Mouse (Mus musculus): ENCODE results near the gene Map2.

The Map2 gene

DNA sequence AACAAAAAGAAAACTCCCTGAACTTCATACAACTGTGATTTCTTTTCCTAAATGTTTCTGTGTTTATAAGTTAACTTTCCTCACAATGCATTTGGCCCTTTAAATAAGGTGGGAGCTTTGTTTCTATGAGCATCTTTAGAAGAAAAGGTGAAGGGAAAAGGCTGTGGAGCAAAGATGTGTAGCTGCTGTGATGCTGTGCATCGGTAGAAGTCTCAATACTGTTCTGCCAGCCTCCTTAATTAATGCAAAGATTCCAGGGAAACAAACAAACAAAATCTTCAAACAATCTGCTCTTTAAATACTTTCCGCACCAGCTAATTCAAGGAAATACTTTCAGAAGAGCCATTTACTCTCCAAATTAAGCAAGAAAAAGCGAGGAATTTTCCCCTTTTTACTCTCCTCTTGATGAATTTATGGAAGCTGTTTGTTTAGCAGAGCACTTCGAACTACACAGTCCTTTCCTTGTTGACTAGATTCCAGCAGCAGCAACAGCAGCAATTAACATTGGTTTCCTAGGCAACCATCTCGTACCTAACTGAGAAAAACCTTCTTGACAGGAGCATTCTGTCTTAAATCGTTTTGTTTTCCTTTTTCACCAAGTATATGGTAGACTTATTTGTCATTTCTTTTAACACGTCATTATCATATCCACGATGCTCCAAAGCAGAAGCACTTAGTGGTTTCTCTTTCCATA, 220.0 kb downstream of the Map2 start:
- no peak for DNase-seq (ENCODE audit: low read depth, low spot score)

GRCm38 (mm10) chr1:66395826-66396225, 220.8 kb downstream of the Map2 start:
- DNase-seq (ENCODE audit: low read depth, low spot score) = no peak

- no peak for DNase-seq (ENCODE audit: low read depth, low spot score)
Observed at GRCm38 (mm10) chr1:66401902-66402301, 226.8 kb downstream of the Map2 start.

GRCm38 (mm10) chr1:66407270-66407967, 232.3 kb downstream of the Map2 start:
- DNase-seq (ENCODE audit: low read depth, low spot score) = no peak

DNA sequence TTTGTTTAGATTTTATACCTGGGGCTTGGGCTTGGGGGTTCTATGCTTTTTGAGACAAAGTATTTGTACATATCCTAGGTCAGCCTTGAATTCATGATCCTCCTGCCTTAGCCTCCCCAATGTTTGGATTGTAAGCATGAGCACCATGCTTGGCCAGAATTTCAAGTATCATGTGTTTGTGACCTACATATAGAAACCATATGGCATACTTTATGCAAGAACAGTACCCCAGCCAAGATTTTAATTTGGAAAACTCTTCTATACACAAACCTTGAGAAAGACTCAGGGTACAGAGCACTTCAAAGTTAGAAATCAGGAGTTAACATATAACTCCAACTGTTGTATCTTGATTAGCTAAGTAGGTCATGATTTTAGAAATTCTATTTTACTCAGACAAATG, 243.3 kb downstream of the Map2 start:
- no peak for DNase-seq (ENCODE audit: low read depth, low spot score)

DNA sequence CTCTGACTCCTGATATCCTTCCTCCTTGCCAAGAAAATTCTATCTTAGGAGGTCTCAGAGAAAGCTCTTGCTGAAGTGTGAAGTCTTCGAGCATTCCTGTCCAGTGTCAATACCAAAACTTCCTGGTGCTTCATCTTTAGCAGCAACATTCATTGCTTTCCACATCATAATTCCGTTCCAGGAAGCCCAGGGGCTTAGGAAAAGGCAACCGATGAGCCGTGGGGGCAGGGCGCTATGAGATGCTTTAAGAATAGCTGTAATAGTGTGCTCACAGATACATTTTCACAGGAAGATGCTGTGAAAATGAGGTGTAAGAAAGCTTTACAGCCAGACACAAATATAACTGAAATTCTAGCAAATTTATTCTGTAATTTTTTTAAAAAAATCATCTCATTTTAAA, 251.0 kb downstream of the Map2 start:
- no peak for DNase-seq (ENCODE audit: low read depth, low spot score)

- DNase-seq (ENCODE audit: low read depth, low spot score) = no peak
Observed at GRCm38 (mm10) chr1:66430962-66431361, 255.9 kb downstream of the Map2 start.

DNA sequence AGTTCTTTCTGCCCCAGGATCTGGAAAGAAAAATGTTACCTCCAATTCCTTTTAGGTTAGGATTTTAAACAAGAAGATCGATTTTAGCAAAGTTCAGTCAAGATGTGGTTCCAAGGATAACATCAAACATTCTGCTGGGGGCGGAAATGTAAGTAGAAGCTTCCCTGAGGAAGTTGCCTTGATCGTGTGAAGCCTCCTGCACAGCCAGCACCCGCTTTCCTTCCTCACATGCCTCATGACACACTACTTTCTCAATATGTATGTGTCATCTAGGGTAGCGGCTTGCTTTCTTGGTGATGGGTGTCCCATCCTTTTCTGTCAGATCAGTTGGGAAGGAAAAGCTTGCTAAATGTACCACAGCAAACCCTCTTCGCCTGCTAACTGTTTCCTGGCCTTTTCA, 256.4 kb downstream of the Map2 start:
- DNase-seq (ENCODE audit: low read depth, low spot score) = no peak

DNA sequence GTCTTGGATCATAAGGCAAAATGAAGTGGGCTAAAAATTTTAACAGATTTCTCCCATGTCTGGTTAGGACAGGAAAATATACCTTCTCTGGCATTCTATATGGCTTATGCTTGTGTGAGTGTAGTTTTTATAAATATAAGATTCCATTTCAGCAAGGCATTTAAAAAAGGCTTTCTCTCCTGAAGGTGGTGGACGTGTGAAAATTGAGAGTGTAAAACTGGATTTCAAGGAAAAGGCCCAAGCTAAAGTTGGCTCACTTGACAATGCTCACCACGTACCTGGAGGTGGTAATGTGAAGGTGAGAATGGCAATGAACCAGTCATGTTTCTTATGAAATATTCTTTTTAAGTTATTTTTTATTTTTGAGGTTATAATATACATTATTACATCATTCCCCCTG, 263.0 kb downstream of the Map2 start:
- no peak for DNase-seq (ENCODE audit: low read depth, low spot score)

GRCm38 (mm10) chr1:66442922-66443321, 267.8 kb downstream of the Map2 start:
- no peak for DNase-seq (ENCODE audit: low read depth, low spot score)

DNA sequence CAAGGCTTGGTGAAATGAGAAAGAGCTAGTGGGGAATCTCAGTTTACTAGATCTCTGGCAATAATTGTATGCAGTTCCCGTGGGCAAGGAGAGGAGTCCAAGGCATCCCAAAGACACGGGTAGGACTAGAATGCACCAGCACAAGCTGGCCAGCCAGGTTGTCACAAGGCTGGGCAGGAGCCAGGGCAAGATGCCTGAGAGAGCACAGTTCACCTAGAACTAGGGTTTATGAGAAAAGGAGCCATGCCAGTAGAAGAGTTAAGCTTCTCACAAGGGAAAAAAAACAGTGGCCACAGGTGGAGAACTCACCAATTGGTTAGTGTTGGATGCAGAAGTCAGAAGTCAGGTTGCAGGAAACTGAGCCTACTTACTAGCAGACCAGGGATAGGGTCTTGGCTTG, 274.4 kb downstream of the Map2 start:
- no peak for DNase-seq (ENCODE audit: low read depth, low spot score)

DNA sequence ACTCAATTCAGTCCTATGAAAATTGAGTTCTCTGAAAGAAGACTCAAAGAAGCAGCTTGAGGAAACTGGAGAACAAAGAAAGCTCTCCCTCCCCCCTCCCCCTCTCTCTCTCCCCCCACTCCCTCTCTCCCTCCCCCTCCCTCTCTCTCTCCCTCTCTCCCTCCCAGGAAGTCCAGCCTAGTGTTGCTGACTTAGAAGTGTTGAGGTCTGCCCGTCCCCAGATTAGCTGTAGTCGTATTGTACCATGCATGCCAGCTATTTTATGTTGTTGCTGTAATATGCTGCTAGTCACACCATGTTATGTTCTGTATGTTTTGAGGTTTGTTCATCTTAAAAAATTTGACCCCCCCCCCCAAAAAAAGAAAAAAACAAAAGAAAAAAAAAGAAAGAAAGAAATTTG, 281.5 kb downstream of the Map2 start:
- no peak for DNase-seq (ENCODE audit: low read depth, low spot score)

GRCm38 (mm10) chr1:66457747-66458146, 282.7 kb downstream of the Map2 start:
- no peak for DNase-seq (ENCODE audit: low read depth, low spot score)

DNA sequence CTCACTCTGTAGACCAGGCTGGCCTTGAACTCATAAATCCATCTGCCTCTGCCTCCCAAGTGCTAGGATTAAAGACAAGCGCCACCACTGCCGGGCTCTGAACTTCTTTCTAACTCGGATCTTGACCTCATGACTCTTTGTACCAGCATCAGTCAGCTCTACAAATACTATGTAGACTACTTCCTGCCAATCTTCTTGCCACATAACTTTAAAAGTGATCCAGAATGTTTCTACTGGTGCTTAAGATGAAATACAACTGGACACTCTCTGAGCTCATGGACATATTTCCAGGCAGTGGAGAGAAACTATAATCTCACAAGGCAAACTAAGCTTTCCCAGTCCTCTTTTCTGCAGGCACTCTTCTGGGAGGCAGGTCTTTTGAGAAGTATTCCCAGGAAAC, 284.3 kb downstream of the Map2 start:
- no peak for DNase-seq (ENCODE audit: low read depth, low spot score)

GRCm38 (mm10) chr1:66460850-66461249, 285.8 kb downstream of the Map2 start:
- no peak for DNase-seq (ENCODE audit: low read depth, low spot score)

DNA sequence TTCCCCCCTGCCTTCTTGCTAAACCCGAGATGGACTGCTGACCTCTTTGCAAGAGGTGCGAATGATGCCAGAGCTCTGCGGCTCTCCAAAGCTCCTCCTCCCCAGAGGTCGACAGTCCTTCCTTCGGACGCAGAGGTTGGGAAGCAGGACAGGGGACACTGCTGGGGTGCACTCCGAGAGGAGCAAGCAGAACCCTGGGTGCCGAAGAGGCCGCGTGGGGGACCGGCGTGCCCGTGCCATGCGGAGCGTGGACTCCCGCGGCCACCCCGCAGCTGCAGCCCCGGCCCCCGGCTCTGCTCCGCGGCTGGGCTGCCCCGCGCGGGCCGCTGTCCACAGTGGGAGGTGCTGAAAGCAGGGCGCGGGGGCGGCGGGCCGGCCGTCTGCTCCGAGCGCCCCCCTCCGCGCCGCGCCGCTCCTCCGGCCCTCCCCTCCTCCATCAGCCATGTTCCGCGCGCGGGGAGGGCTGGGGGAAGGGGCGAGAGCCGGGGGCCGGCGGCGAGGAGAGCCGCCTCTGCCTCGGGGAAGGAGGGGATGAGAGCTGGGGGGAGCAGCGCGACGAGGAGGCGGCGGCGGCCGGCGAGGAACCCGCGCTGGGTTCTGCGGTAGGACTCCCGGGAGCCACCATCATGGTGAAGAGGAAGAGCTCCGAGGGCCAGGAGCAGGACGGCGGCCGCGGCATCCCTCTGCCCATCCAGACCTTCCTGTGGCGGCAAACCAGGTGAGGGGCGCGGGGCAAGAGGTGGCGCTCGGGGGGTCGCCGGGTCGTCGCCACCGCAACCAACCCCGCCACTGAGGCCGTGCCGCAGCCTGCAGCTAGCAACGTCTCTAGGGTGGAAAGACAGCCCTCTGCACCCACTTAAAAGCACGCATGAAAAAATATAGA, 293.0 kb downstream of the Map2 start, which contains the start of gene Unc80:
Gene Unc80 (plus strand): TSS at position 547 of the 883 bp plus-strand sequence.
- DNase-seq (ENCODE audit: low read depth, low spot score) = peak; percentile 41

DNA sequence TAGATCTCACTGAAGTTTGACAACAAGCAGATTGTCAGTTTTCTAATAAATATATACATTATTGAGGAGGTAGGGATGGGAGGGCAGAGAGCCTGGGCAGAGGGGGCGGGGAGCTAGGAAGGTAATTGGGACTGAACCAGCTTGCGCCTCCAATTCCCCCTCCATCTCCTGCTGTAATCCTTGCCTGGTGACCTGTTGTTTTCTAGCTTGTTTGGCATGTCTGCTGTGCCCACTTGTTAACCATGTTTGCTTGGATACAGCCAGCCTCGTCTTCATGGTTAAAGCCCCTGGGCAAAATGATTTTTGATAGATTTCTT, 293.6 kb downstream of the Map2 start:
- no peak for DNase-seq (ENCODE audit: low read depth, low spot score)

DNA sequence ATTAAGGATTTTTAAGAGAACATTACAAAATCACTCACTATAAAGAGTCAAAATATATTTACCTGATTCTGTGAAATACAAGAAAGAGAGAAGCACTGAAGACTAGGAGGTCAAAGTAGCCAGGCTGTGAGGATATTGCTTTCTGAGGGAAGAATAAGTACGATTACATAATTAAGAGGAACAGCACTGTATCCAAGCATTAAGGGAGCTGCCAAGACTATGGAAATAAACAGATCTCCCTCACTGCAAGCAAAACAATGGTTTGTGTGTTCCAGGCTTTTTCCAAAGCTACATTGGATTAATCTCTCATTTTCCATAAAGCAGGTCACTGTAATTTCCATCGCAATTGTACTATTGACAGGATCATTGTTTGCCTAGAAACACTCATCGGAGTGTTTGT, 307.7 kb downstream of the Map2 start:
- no peak for DNase-seq (ENCODE audit: low read depth, low spot score)

All from embryo, embryonic 11.5 days (tissue).